Mouse (Mus musculus) liver, embryonic 14.5 days (tissue): ENCODE measurements around the gene Rftn1. TPM values are rescaled to one million over a fixed set of nuclear protein-coding genes. Genes with fewer than 3 reads are reported as not detected.

Source experiments
- ATAC-seq: fragments of 200-750 bp; cut with Nextera tagmentation; 2 replicates; pipeline ENCODE4 v1.8.0; 2017; ENCODE audit warnings: moderate number of reproducible peaks, mild to moderate bottlenecking, moderate library complexity; ENCODE audit not compliant: insufficient read depth
- DNase-seq, 3 experiments: peaks; one replicate each; pipeline ENCODE4 v3.0.0-alpha.2; 2012 to 2013; ENCODE audit warnings: low read depth in 3 of 3, low spot score in 3 of 3
- H3K27ac ChIP-seq: fragments of 300-500 bp; sonication (generic); 2 replicates; pipeline ENCODE4 v1.5.1; 2014; ENCODE audit warnings: moderate library complexity, mild to moderate bottlenecking, control low read depth, inconsistent platforms
- H3K27me3 ChIP-seq: fragments of 300-500 bp; sonication (generic); 2 replicates; pipeline ENCODE4 v1.6.1; 2014; ENCODE audit warnings: mild to moderate bottlenecking, low read length, moderate library complexity; ENCODE audit not compliant: control insufficient read depth, insufficient read depth
- H3K36me3 ChIP-seq: fragments of 300-500 bp; sonication (generic); replicated peaks from 2 replicates; pipeline ENCODE4 v1.6.1; 2014; ENCODE audit warnings: low read depth; ENCODE audit not compliant: control insufficient read depth, insufficient read depth
- H3K4me1 ChIP-seq, 2 experiments: fragments of 200-500 bp in 1 of 2; fragments of 300-500 bp in 1 of 2; sonication (generic) in 1 of 2; replicated peaks; 2 replicates each; pipeline ENCODE4 v1.6.1; 2012 to 2014; ENCODE audit warnings: antibody characterized with exemption in 1 of 2, inconsistent platforms in 1 of 2, low read length in 1 of 2; ENCODE audit not compliant: control insufficient read depth in 2 of 2, insufficient read depth in 2 of 2
- H3K4me2 ChIP-seq: fragments of 300-500 bp; sonication (generic); 2 replicates; pipeline ENCODE4 v1.6.1; 2014; ENCODE audit warnings: low read depth, mild to moderate bottlenecking, control low read depth, moderate library complexity
- H3K4me3 ChIP-seq, 2 experiments: fragments of 200-500 bp in 1 of 2; fragments of 300-500 bp in 1 of 2; sonication (generic) in 1 of 2; 2 replicates each; pipeline ENCODE4 v1.5.1; 2012 to 2014; ENCODE audit warnings: low read depth in 2 of 2, low read length in 2 of 2, mild to moderate bottlenecking in 2 of 2, control low read depth in 1 of 2, inconsistent platforms in 1 of 2, moderate library complexity in 1 of 2; ENCODE audit not compliant: insufficient read depth in 1 of 2
- H3K9ac ChIP-seq: fragments of 300-500 bp; sonication (generic); replicated peaks from 2 replicates; pipeline ENCODE4 v1.6.1; 2014; ENCODE audit warnings: mild to moderate bottlenecking, control low read depth, moderate library complexity
- H3K9me3 ChIP-seq: fragments of 300-500 bp; sonication (generic); 2 replicates; pipeline ENCODE4 v1.6.1; 2016; ENCODE audit warnings: low read length, mixed read lengths; ENCODE audit not compliant: control insufficient read depth
- CTCF ChIP-seq: IDR thresholded peaks from 2 replicates; pipeline ENCODE4 v1.5.1; 2016; ENCODE audit warnings: antibody characterized with exemption, low read depth, control low read depth
- EP300 ChIP-seq: IDR thresholded peaks from 2 replicates; pipeline ENCODE4 v1.6.1; 2016; ENCODE audit warnings: antibody characterized with exemption, low read depth
- WGBS: fragments of 180-500 bp; shearing (Covaris S2); extraction: QIAGEN DNeasy Blood & Tissue Kit; methylation state at CpG from one replicate; pipeline ENCODE4 v1.1.7; 2014; ENCODE audit not compliant: insufficient replicate concordance; 5-methylcytosine and 5-hydroxymethylcytosine counted together
- polyA plus RNA-seq, 2 experiments: library from polyadenylated mRNA; depleted of rRNA in 1 of 2; stranded (reverse) in 1 of 2; unstranded in 1 of 2; fragments of >200 nt; fragmentation: Nextera tagmentation in 1 of 2; extraction: Ambion mirVana in 1 of 2; gene quantifications; 2 replicates each; pipeline versions ENCODE4 v1.2.1 to v1.2.3; 2012 to 2014

The Rftn1 gene
- polyA plus RNA-seq, 2 experiments, result 2.2 to 3.2 TPM

DNA sequence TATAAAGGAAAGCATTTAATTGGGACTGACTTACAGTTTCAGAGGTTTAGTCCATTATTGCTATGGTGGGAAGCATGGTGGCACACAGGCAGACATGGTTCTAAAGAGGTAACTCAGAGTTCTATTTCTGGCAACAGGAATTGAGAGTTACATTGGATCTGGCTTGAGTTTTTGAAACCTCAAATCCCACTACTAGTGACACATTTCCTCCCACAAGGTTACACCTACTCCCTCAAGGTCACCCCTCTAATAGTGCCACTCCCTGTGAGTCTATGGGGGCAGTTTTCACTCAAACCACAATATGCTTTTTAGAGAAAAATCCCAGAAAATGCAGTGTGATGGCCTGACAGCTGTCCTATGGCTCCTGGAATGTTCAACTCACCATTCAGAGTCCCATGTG lies 231.5 kb downstream of the Rftn1 start:
- H3K4me1 ChIP-seq, result no peaks in the 10 kb centered on the region
- DNase-seq, result no peak
- no peak for TF ChIP-seq CTCF
- no peaks in the 10 kb centered on the region for H3K27me3 ChIP-seq
- no peak overlapping the region for H3K9ac ChIP-seq
- no peaks in the 10 kb centered on the region for H3K9me3 ChIP-seq
- no peaks in the 10 kb centered on the region for H3K36me3 ChIP-seq
- H3K27ac ChIP-seq, result no peak overlapping the region
- no peak for ATAC-seq
- H3K4me2 ChIP-seq, result no peak overlapping the region
- H3K4me3 ChIP-seq, result no peak overlapping the region

GRCm38 (mm10) chr17:49951856-49952607 lies 238.4 kb downstream of the Rftn1 start:
- no peak for ATAC-seq
- DNase-seq, result no peak
- H3K27me3 ChIP-seq, result no peaks in the 10 kb centered on the region
- whole genome bisulfite sequencing, result 40% methylated on average over 22 of the region's 22 CpGs
- TF ChIP-seq CTCF (no peak), EP300 (no peak)
- H3K4me2 ChIP-seq, result peak overlapping the region; percentile 57
- H3K9ac ChIP-seq, result peak overlapping the region; percentile 47; the same call in 1 of the 2 replicates
- peaks cover 0 to 5% of the 10 kb centered on the region in 2 experiments; a peak in 1 of 4 replicates for H3K4me1 ChIP-seq
- no peaks in the 10 kb centered on the region for H3K36me3 ChIP-seq
- H3K27ac ChIP-seq, result no peak overlapping the region
- H3K4me3 ChIP-seq, result peak overlapping the region in 1 of 2 experiments; percentile 28; a peak in 1 of 4 replicates
- no peaks in the 10 kb centered on the region for H3K9me3 ChIP-seq

GRCm38 (mm10) chr17:49951491-49951855 lies 239.0 kb downstream of the Rftn1 start:
- peak; percentile 47 to 57 (median 54) for DNase-seq
- Histone ChIP-seq H3K36me3 (no peaks in the 10 kb centered on the region), H3K4me1 (peaks cover 0 to 5% of the 10 kb centered on the region in 2 experiments; a peak in 1 of 4 replicates), H3K4me3 (no peak overlapping the region), H3K27ac (no peak overlapping the region), H3K27me3 (no peaks in the 10 kb centered on the region), H3K9ac (no peak overlapping the region), H3K9me3 (no peaks in the 10 kb centered on the region), H3K4me2 (peak overlapping the region; percentile 57; the same call in 1 of the 2 replicates)
- ATAC-seq, result no peak
- 7% methylated on average over 7 of the region's 7 CpGs for WGBS
- no peak for TF ChIP-seq EP300
- peak; percentile 65 for TF ChIP-seq CTCF

- no peak overlapping the region for H3K27ac ChIP-seq
- H3K4me1 ChIP-seq, result no peaks in the 10 kb centered on the region
- H3K4me2 ChIP-seq, result no peak overlapping the region
- H3K27me3 ChIP-seq, result no peaks in the 10 kb centered on the region
- no peaks in the 10 kb centered on the region for H3K9me3 ChIP-seq
- TF ChIP-seq EP300, result no peak
- peak; percentile 89 for TF ChIP-seq CTCF
- DNase-seq (no peak), ATAC-seq (no peak)
- WGBS, result 44% methylated on average over 6 of the region's 6 CpGs
- no peak overlapping the region for H3K4me3 ChIP-seq
- no peaks in the 10 kb centered on the region for H3K36me3 ChIP-seq
- no peak overlapping the region for H3K9ac ChIP-seq
Measured at GRCm38 (mm10) chr17:49942674-49943073, 247.8 kb downstream of the Rftn1 start.

Other genes starting within 250 kb of the Rftn1 start
- 0.02 TPM in 1 of 2 replicates, not detected in the other for gene Dazl, start 103.0 kb upstream of the Rftn1 start, polyA plus RNA-seq (2012; rRNA removed)
- 0.10 TPM in 1 of 2 replicates, not detected in the other for gene Dazl, start 103.0 kb upstream of the Rftn1 start, polyA plus RNA-seq (2014; fragmentation: Nextera tagmentation; extraction: Ambion mirVana)